Mouse (Mus musculus) ES-E14 (cell line): Measurements from ENCODE around the gene Mllt10.

Experiments used
- CHD2 ChIP-seq: IDR thresholded peaks from 2 replicates; pipeline ENCODE4 v1.6.1; 2014; ENCODE audit warnings: mild to moderate bottlenecking, low read depth, low read length, inconsistent platforms
- HCFC1 ChIP-seq: IDR thresholded peaks from 2 replicates; pipeline ENCODE4 v1.6.1; 2012; ENCODE audit warnings: low read length, inconsistent platforms, borderline replicate concordance; ENCODE audit not compliant: insufficient read depth
- MAFK ChIP-seq: IDR thresholded peaks from 2 replicates; pipeline ENCODE4 v1.6.1; 2014; ENCODE audit warnings: mild to moderate bottlenecking, low read depth, low read length, inconsistent platforms; ENCODE audit not compliant: insufficient read depth
- ZC3H11A ChIP-seq: IDR thresholded peaks from 2 replicates; pipeline ENCODE4 v1.6.1; 2012; ENCODE audit warnings: low read depth, mild to moderate bottlenecking, inconsistent platforms, low read length, borderline replicate concordance
- ZNF384 ChIP-seq: IDR thresholded peaks from 2 replicates; pipeline ENCODE4 v1.6.1; 2012; ENCODE audit warnings: low read depth, low read length, inconsistent platforms

- TF ChIP-seq HCFC1 (no peak), ZNF384 (no peak), ZC3H11A (no peak), CHD2 (no peak), MAFK (no peak)
Measured at GRCm38 (mm10) chr2:18138131-18138530, 83.1 kb downstream of the Mllt10 start.
